Mouse (Mus musculus) C2C12 (cell line): ENCODE measurements around the gene Trub2.

ENCODE experiments used
- CEBPB ChIP-seq: IDR thresholded peaks from one replicate; pipeline ENCODE4 v1.6.1; 2011; ENCODE audit warnings: low read depth, mild to moderate bottlenecking, control low read depth, moderate library complexity
- CTCF ChIP-seq: IDR thresholded peaks from one replicate; pipeline ENCODE4 v1.5.1; 2011; ENCODE audit not compliant: control insufficient read depth, insufficient read depth, insufficient read length
- FOSL1 ChIP-seq: IDR thresholded peaks from one replicate; pipeline ENCODE4 v1.8.0; 2011; ENCODE audit warnings: mild to moderate bottlenecking, low read length; ENCODE audit not compliant: poor library complexity, insufficient read depth, severe bottlenecking
- MAX ChIP-seq: IDR thresholded peaks from one replicate; pipeline ENCODE4 v1.6.1; 2011; ENCODE audit warnings: mild to moderate bottlenecking, control low read depth
- MYOD1 ChIP-seq: IDR thresholded peaks from one replicate; pipeline ENCODE4 v1.6.1; 2011; ENCODE audit warnings: low read depth; ENCODE audit not compliant: control insufficient read depth, insufficient read length
- MYOG ChIP-seq: IDR thresholded peaks from one replicate; pipeline ENCODE4 v1.6.1; 2011; ENCODE audit not compliant: control insufficient read depth, insufficient read length; ENCODE audit errors: extremely low read depth
- USF1 ChIP-seq: IDR thresholded peaks from one replicate; pipeline ENCODE4 v1.6.1; 2011; ENCODE audit warnings: low read depth, mild to moderate bottlenecking, control low read depth, moderate library complexity

GRCm38 (mm10) chr2:29815678-29816371 is 27.5 kb upstream of the Trub2 start:
- no peak for TF ChIP-seq MAX
- no peak for TF ChIP-seq CTCF
- TF ChIP-seq MYOG: no peak
- no peak for TF ChIP-seq MYOD1
- no peak for TF ChIP-seq FOSL1
- no peak for TF ChIP-seq USF1
- TF ChIP-seq CEBPB: no peak
